Mouse (Mus musculus) hindbrain, embryonic 11.5 days (tissue): ENCODE results near the gene Tesk1. TPM values are rescaled to one million over a fixed set of nuclear protein-coding genes. Genes with fewer than 3 reads are reported as not detected.

ENCODE experiments used
- polyA plus RNA-seq: library from polyadenylated mRNA; unstranded; fragments of >200 nt; fragmentation: Nextera tagmentation; extraction: Ambion mirVana; gene quantifications from 2 replicates; pipeline ENCODE4 v1.2.1, GENCODE M21; 2014

The Tesk1 gene
- polyA plus RNA-seq, 1 experiment from 2014 or later, result 10.1 TPM

Other genes with a start within 250 kb of the Tesk1 start
- gene Atp8b5, start 174.8 kb upstream of the Tesk1 start, polyA plus RNA-seq, result 0.17 and 0.23 TPM in 2 replicates
- gene Rusc2, start 60.0 kb upstream of the Tesk1 start, polyA plus RNA-seq, result 15.8 and 19.1 TPM in 2 replicates
- gene Fam166b, start 12.8 kb upstream of the Tesk1 start, polyA plus RNA-seq, result 0.26 and 0.70 TPM in 2 replicates
- gene Cd72, start 12.7 kb downstream of the Tesk1 start, polyA plus RNA-seq, result 3.0 and 3.7 TPM in 2 replicates
- gene Sit1, start 41.8 kb downstream of the Tesk1 start, polyA plus RNA-seq, result not detected in 2 replicates
- gene Ccdc107, start 51.0 kb downstream of the Tesk1 start, polyA plus RNA-seq, result 49.1 and 55.4 TPM in 2 replicates
- gene Arhgef39, start 57.8 kb downstream of the Tesk1 start, polyA plus RNA-seq, result 34.8 and 37.6 TPM in 2 replicates
- 0.64 and 0.79 TPM in 2 replicates for gene Car9, start 65.0 kb downstream of the Tesk1 start, polyA plus RNA-seq
- gene Tpm2, start 81.8 kb downstream of the Tesk1 start, polyA plus RNA-seq, result 63.7 and 67.2 TPM in 2 replicates
- 60.3 and 64.7 TPM in 2 replicates for gene Creb3, start 120.4 kb downstream of the Tesk1 start, polyA plus RNA-seq
- 49.7 and 60.4 TPM in 2 replicates for gene Tln1, start 120.8 kb downstream of the Tesk1 start, polyA plus RNA-seq
- gene Rgp1, start 136.8 kb downstream of the Tesk1 start, polyA plus RNA-seq, result 26.5 and 41.1 TPM in 2 replicates
- 25.4 and 27.4 TPM in 2 replicates for gene Gba2, start 136.9 kb downstream of the Tesk1 start, polyA plus RNA-seq
- gene Msmp, start 142.6 kb downstream of the Tesk1 start, polyA plus RNA-seq, result 0.56 and 1.1 TPM in 2 replicates
- gene Npr2, start 190.0 kb downstream of the Tesk1 start, polyA plus RNA-seq, result 19.9 and 25.5 TPM in 2 replicates
- gene Spag8, start 211.7 kb downstream of the Tesk1 start, polyA plus RNA-seq, result 5.7 and 6.5 TPM in 2 replicates
- gene Hint2, start 214.5 kb downstream of the Tesk1 start, polyA plus RNA-seq, result 69.9 and 70.2 TPM in 2 replicates
- 5.7 and 7.2 TPM in 2 replicates for gene Tmem8b, start 227.0 kb downstream of the Tesk1 start, polyA plus RNA-seq
- gene Fam221b, start 227.2 kb downstream of the Tesk1 start, polyA plus RNA-seq, result 2.2 and 2.4 TPM in 2 replicates